Mouse (Mus musculus) spleen, postnatal 14 days (tissue): ENCODE measurements around the gene Rpl3.

Experiments
- DNase-seq, 2 experiments: peaks; one replicate each; pipeline ENCODE4 v3.0.0; 2021 to 2022; ENCODE audit warnings: low spot score in 2 of 2

The Rpl3 gene

GRCm38 (mm10) chr15:80087406-80088012 is 4.2 kb downstream of the Rpl3 start:
- DNase-seq = no peak

GRCm38 (mm10) chr15:80083740-80084139 is 7.9 kb downstream of the Rpl3 start:
- no peak for DNase-seq

GRCm38 (mm10) chr15:80083276-80083731 is 8.4 kb downstream of the Rpl3 start:
- DNase-seq = peak; percentile 98 to 99

GRCm38 (mm10) chr15:80082661-80083275 is 8.9 kb downstream of the Rpl3 start:
- no peak for DNase-seq

GRCm38 (mm10) chr15:80081801-80082546 is 9.7 kb downstream of the Rpl3 start:
- no peak for DNase-seq

- no peak for DNase-seq
These were observed 10.7 kb downstream of the Rpl3 start for GRCm38 (mm10) chr15:80080711-80081615.

- no peak for DNase-seq
These were observed 11.7 kb downstream of the Rpl3 start for GRCm38 (mm10) chr15:80079954-80080353.

- no peak for DNase-seq
These were observed 12.5 kb downstream of the Rpl3 start for GRCm38 (mm10) chr15:80079129-80079668.

GRCm38 (mm10) chr15:80078058-80078814 is 13.4 kb downstream of the Rpl3 start:
- no peak for DNase-seq

GRCm38 (mm10) chr15:80076338-80077136 is 15.1 kb downstream of the Rpl3 start:
- peak; percentile 55 to 71 for DNase-seq

- no peak for DNase-seq
These were observed 15.8 kb downstream of the Rpl3 start for GRCm38 (mm10) chr15:80075733-80076337.

GRCm38 (mm10) chr15:80075374-80075694 is 16.3 kb downstream of the Rpl3 start:
- no peak for DNase-seq

- no peak for DNase-seq
These were observed 16.9 kb downstream of the Rpl3 start for GRCm38 (mm10) chr15:80074663-80075373.

GRCm38 (mm10) chr15:80073256-80073621 is 18.4 kb downstream of the Rpl3 start:
- no peak for DNase-seq

- no peak for DNase-seq
These were observed 19.0 kb downstream of the Rpl3 start for GRCm38 (mm10) chr15:80072579-80073255.

- DNase-seq = no peak
These were observed 19.7 kb downstream of the Rpl3 start for GRCm38 (mm10) chr15:80071951-80072437.

GRCm38 (mm10) chr15:80070095-80070644 is 21.5 kb downstream of the Rpl3 start:
- DNase-seq = no peak

GRCm38 (mm10) chr15:80069171-80069570 is 22.5 kb downstream of the Rpl3 start:
- no peak for DNase-seq
